Mouse (Mus musculus) lung, embryonic 14.5 days (tissue): ENCODE data around the gene Etfdh. TPM values are rescaled to one million over a fixed set of nuclear protein-coding genes. Genes with fewer than 3 reads are reported as not detected.
A peak's percentile ranks its signal among the peaks of the same experiment; 100 is the strongest.

Source experiments
- ATAC-seq: fragments of 200-750 bp; cut with Nextera tagmentation; 2 replicates; pipeline ENCODE4 v1.8.0; 2017; ENCODE audit warnings: mild to moderate bottlenecking, moderate TSS enrichment, moderate library complexity; ENCODE audit not compliant: insufficient read depth
- DNase-seq: peaks from one replicate; pipeline ENCODE4 v3.0.0-alpha.2; 2015
- H3K27ac ChIP-seq: fragments of 300-500 bp; sonication (generic); 2 replicates; pipeline ENCODE4 v1.5.1; 2014; ENCODE audit warnings: low read depth, mild to moderate bottlenecking, moderate library complexity
- H3K27me3 ChIP-seq: fragments of 300-500 bp; sonication (generic); 2 replicates; pipeline ENCODE4 v1.6.1; 2014; ENCODE audit warnings: low read length, control low read depth; ENCODE audit not compliant: insufficient read depth
- H3K36me3 ChIP-seq: fragments of 300-500 bp; sonication (generic); 2 replicates; pipeline ENCODE4 v1.6.1; 2014; ENCODE audit warnings: control low read depth; ENCODE audit not compliant: insufficient read depth
- H3K4me1 ChIP-seq: fragments of 300-500 bp; sonication (generic); 2 replicates; pipeline ENCODE4 v1.6.1; 2014; ENCODE audit warnings: antibody characterized with exemption, control low read depth; ENCODE audit not compliant: insufficient read depth
- H3K4me2 ChIP-seq: fragments of 300-500 bp; sonication (generic); 2 replicates; pipeline ENCODE4 v1.6.1; 2014; ENCODE audit warnings: mild to moderate bottlenecking
- H3K4me3 ChIP-seq: fragments of 300-500 bp; sonication (generic); 2 replicates; pipeline ENCODE4 v1.5.1; 2014; ENCODE audit warnings: low read depth, low read length
- H3K9ac ChIP-seq: fragments of 300-500 bp; sonication (generic); 2 replicates; pipeline ENCODE4 v1.6.1; 2014
- H3K9me3 ChIP-seq: fragments of 300-500 bp; sonication (generic); 2 replicates; pipeline ENCODE4 v1.6.1; 2016; ENCODE audit warnings: low read depth, low read length, control low read depth
- CTCF ChIP-seq: IDR thresholded peaks from 2 replicates; pipeline ENCODE4 v1.5.1; 2016; ENCODE audit warnings: antibody characterized with exemption, low read depth
- WGBS: fragments of 180-500 bp; shearing (Covaris S2); extraction: QIAGEN DNeasy Blood & Tissue Kit; methylation state at CpG from one replicate; pipeline ENCODE4 v1.1.7; 2014; 5-methylcytosine and 5-hydroxymethylcytosine counted together
- polyA plus RNA-seq: library from polyadenylated mRNA; unstranded; fragments of >200 nt; fragmentation: Nextera tagmentation; extraction: Ambion mirVana; gene quantifications from 2 replicates; pipeline ENCODE4 v1.2.1, GENCODE M21; 2014

Etfdh gene
- polyA plus RNA-seq, 1 experiment from 2014 or later = 48.1 TPM

DNA sequence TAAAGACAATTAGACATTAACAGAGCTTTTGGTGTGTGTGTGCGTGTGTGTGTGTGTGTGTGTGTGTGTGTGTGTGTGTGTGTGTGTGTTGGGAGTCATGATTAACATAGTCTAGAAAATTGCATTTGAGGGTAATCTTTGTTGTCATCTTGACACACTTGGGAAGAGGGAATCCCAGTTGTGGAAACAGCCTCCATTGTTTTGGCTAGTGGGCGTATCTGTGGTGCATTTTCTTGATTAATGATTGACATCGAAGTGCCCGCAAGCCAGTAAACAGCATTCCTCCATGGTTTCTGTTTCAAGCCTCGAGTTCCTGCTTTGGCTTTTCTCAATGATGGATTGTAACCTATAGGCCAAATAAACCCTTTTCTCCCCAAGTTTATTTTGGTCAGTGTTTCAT, 27.4 kb upstream of the Etfdh start:
- Histone ChIP-seq H3K4me1 (no peaks in the 10 kb centered on the region), H3K27ac (no peak overlapping the region), H3K4me2 (no peak overlapping the region), H3K9ac (no peak overlapping the region), H3K36me3 (no peaks in the 10 kb centered on the region), H3K4me3 (no peak overlapping the region), H3K9me3 (no peaks in the 10 kb centered on the region), H3K27me3 (no peaks in the 10 kb centered on the region)
- no peak for TF ChIP-seq CTCF
- ATAC-seq = no peak
- peak; percentile 7 for DNase-seq
- 48% methylated on average over 5 of the region's 5 CpGs for WGBS

- no peaks in the 10 kb centered on the region for H3K36me3 ChIP-seq
- WGBS = 82% methylated on average over 6 of the region's 6 CpGs
- no peak overlapping the region for H3K27ac ChIP-seq
- no peaks in the 10 kb centered on the region for H3K4me1 ChIP-seq
- no peak for ATAC-seq
- no peak overlapping the region for H3K4me3 ChIP-seq
- H3K9me3 ChIP-seq = no peaks in the 10 kb centered on the region
- no peak overlapping the region for H3K4me2 ChIP-seq
- DNase-seq = no peak
- TF ChIP-seq CTCF = no peak
- no peak overlapping the region for H3K9ac ChIP-seq
- H3K27me3 ChIP-seq = no peaks in the 10 kb centered on the region
Observed at GRCm38 (mm10) chr3:79652129-79652528, 22.8 kb upstream of the Etfdh start.

GRCm38 (mm10) chr3:79628561-79629415, 512 bp downstream of the Etfdh start, which contains the start of gene 4930579G24Rik:
TSS of gene 4930579G24Rik (plus strand) at chr3:79629079.
- peak within 1 kb of the TSS; percentile 93 for H3K27ac ChIP-seq
- under 1% methylated on average over 60 of the region's 60 CpGs for WGBS
- ATAC-seq = peak; percentile 98

GRCm38 (mm10) chr3:79628182-79628560, 1.1 kb downstream of the Etfdh start:
- no peak for DNase-seq
- Histone ChIP-seq H3K4me2 (peak overlapping the region; percentile 82), H3K27ac (peak overlapping the region; percentile 36), H3K27me3 (no peaks in the 10 kb centered on the region), H3K9ac (peak overlapping the region; percentile 53), H3K4me3 (peak overlapping the region; percentile 77), H3K36me3 (peaks cover 16% of the 10 kb centered on the region), H3K4me1 (no peaks in the 10 kb centered on the region), H3K9me3 (0 out of 2 replicates have a peak, but pooled peaks cover 4% of the 10 kb centered on the region)
- 1% methylated on average over 9 of the region's 9 CpGs for WGBS
- ATAC-seq = no peak; the same call in 1 of the 2 replicates
- TF ChIP-seq CTCF = no peak

More at GRCm38 (mm10) chr3:79628561-79629415, 512 bp downstream of the Etfdh start, which contains the start of gene 4930579G24Rik:
- no peaks in the 10 kb centered on the region for H3K27me3 ChIP-seq
- DNase-seq = peak; percentile 99
- peaks cover 10% of the 10 kb centered on the region; the same call in 1 of the 2 replicates for H3K9me3 ChIP-seq
- peaks cover 21% of the 10 kb centered on the region for H3K36me3 ChIP-seq
- no peaks in the 10 kb centered on the region for H3K4me1 ChIP-seq
- peak within 1 kb of the TSS; percentile 82 for H3K4me2 ChIP-seq
- peak within 1 kb of the TSS; percentile 83 for H3K9ac ChIP-seq
- H3K4me3 ChIP-seq = peak within 1 kb of the TSS; percentile 77
- TF ChIP-seq CTCF = no peak

GRCm38 (mm10) chr3:79627484-79628181, 1.7 kb downstream of the Etfdh start:
- Histone ChIP-seq H3K36me3 (peaks cover 14% of the 10 kb centered on the region), H3K4me3 (peak overlapping the region; percentile 77), H3K4me2 (peak overlapping the region; percentile 82), H3K9me3 (0 out of 2 replicates have a peak, but pooled peaks cover 2% of the 10 kb centered on the region), H3K27me3 (no peaks in the 10 kb centered on the region), H3K9ac (peak overlapping the region; percentile 53), H3K4me1 (no peaks in the 10 kb centered on the region), H3K27ac (no peak overlapping the region; the same call in 1 of the 2 replicates)
- peak; percentile 42 for TF ChIP-seq CTCF
- WGBS = 21% methylated on average over 10 of the region's 10 CpGs
- DNase-seq (peak; percentile 26), ATAC-seq (no peak)

GRCm38 (mm10) chr3:79609886-79610285, 19.4 kb downstream of the Etfdh start:
- no peak for TF ChIP-seq CTCF
- 84% methylated on average over 2 of the region's 2 CpGs for WGBS
- Histone ChIP-seq H3K27ac (no peak overlapping the region), H3K9ac (no peak overlapping the region), H3K4me2 (no peak overlapping the region), H3K4me3 (no peak overlapping the region), H3K27me3 (no peaks in the 10 kb centered on the region), H3K4me1 (no peaks in the 10 kb centered on the region), H3K9me3 (no peaks in the 10 kb centered on the region), H3K36me3 (peaks cover 49% of the 10 kb centered on the region)
- ATAC-seq = no peak
- DNase-seq = no peak

DNA sequence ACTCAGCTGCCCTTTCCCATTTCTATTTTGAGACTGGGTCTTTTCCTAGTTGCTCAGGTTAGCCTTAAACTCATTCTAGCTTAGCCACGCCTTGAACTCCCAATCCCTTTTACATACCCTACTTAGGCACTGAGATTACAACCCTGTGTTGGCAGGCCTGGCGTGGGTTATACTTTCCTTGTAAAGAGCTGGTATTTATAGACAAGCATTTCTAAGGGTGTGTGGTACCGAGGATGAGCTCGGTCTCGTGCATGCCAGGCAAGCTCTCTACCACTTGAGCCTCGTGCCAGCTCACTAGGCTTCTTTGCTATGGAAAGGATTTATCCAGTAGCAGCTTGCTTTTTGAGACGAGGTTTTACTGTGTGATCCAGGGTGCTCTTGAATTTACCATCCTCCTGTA, 33.8 kb downstream of the Etfdh start:
- Histone ChIP-seq H3K36me3 (peaks cover 62% of the 10 kb centered on the region), H3K4me1 (peaks cover 4% of the 10 kb centered on the region; the same call in 1 of the 2 replicates), H3K9me3 (no peaks in the 10 kb centered on the region), H3K27me3 (no peaks in the 10 kb centered on the region), H3K27ac (no peak overlapping the region), H3K9ac (no peak overlapping the region), H3K4me2 (no peak overlapping the region), H3K4me3 (no peak overlapping the region)
- 87% methylated on average over 7 of the region's 7 CpGs for WGBS
- ATAC-seq (no peak), DNase-seq (no peak)
- no peak for TF ChIP-seq CTCF
